Mouse (Mus musculus): ENCODE measurements around the gene Gm45062. TPM values are rescaled to one million over a fixed set of nuclear protein-coding genes. Genes with fewer than 3 reads are reported as not detected.
"Not testable (repeated sequence)": the region's sequence is repeated elsewhere in the genome, so short reads cannot be mapped to it uniquely, and the experiment has no call there.

The Gm45062 gene
- total RNA-seq, 2 experiments from 2014 or later = 1.4 to 2.1 TPM

DNA sequence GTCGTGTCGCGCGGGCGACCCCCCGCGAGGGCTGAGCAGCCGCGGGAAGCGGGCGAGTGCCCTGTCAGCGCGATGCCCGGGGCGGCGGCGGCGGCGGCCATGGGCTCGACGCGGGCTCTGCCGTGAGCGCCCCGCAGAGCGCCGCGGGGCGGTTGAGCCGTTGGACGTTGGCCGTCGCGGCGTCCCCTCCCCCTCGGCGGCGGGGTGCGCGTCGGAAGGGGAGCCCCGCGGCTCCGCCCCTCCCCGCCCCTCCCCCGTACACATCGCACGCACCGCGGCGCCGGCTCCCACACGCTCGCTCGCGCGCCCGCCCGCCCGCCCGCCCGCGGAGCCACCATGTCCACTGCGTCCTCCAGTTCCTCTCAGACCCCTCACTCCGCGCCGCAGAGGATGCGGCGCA, 250.3 kb downstream of the Gm45062 start, which contains the start of gene Glcci1:
Gene Glcci1, plus strand, starts transcription at position 50 of the 400 bp plus-strand sequence.
- peak; percentile 84 for DNase-seq

DNA sequence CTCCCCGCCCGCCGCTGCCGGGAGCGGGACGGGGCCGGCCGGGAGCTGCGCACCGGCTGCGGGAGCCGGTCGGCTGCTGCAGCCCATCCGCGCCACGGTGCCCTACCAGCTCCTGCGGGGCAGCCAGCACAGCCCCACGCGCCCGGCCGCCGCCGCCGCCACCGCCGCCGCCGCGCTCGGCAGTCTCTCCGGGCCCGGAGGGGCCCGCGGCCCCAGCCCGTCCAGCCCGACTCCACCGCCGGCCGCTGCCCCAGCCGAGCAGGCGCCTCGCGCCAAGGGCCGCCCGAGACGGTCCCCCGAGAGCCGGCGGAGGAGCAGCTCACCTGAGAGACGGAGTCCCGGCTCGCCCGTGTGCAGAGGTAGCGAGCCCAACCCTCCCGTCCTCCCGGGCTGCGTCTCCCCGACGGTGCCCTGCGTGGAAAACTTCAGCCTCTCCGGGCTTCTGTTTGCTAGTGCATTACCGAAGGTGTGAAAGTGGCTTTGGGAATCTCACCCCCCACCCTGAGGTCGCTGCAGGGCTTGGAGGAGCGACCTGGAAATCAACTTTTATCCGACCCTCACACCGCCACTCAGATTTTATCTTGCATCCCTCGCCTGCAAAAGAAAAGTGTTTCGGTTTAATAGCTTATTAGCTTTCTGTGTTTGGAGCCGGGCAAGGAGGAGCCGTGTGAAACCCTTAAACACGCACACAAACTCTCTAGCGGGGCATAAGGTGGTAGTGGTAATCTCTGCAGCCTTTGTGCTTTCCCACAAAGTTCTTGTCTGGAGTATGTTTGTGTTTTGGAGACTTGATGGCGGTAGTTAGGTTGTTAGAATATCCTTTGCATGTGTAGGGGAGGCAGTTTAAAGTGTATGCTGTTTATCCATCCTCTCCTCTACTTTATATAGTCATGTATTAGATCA, 251.0 kb downstream of the Gm45062 start:
- peak; percentile 62 for DNase-seq

DNA sequence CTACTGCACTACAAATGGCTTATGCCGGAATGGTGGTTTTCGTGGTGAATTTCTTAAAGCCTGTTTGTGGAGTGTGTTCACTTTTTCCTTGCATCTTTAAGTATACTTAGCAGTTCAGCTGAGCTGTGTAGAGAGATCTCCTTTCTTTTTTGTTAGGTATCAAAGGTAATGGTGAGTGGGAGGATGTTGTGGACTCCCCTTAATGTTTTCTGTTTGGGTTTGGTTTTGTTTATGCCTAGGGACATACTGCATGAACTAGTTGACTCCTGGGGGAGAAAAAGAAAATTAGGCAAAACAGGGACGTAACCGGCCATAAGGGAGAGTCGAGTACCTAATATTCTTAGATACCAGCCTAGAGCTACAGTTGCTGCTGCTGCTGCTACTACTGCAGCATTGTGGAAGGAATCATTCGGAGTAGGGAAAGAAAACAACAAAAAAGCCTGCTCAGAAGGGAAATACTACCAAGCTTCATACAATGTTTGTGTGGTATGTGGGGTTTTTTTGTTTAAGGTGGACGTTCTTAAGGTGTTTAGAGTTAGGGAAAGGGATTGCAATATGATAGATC, 251.7 kb downstream of the Gm45062 start:
- DNase-seq = no peak

DNA sequence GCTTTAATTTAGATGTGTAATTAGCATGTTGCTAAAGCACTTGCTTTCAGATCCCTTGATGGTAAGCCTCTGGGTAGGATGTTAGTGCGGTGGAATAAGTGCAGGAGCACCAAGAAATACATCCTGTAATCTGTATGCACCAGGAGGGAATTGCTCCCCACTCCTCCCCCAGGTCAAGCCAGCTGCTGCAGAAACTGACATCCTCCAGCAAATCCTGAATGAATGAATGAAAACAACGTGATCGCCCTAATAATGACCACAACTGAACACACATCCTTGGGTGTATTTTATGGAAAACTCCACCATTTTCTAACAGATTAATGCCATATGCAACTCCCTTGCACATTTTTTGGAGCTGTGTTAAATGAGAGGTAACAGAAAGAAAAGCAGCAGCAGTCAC, 252.2 kb downstream of the Gm45062 start:
- no peak for DNase-seq

DNA sequence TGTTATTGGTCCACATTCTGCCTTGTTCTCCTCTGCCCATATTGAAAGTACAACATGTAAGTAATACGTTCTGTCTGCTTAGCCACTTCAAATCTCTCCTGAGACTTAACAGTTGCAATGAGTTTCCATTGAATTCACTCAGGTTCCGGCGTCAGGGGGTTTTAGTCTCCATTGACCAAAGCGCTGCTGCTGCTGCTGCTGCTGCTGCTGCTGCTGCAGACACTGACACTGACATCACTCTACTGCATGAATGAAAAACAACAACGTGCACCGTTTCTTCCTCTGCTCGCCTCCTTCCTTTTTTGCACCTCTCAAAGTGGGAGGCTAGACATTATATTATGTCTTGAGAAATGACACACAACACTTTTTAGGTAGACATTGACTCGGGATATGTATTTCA, 253.2 kb downstream of the Gm45062 start:
- DNase-seq = no peak

DNA sequence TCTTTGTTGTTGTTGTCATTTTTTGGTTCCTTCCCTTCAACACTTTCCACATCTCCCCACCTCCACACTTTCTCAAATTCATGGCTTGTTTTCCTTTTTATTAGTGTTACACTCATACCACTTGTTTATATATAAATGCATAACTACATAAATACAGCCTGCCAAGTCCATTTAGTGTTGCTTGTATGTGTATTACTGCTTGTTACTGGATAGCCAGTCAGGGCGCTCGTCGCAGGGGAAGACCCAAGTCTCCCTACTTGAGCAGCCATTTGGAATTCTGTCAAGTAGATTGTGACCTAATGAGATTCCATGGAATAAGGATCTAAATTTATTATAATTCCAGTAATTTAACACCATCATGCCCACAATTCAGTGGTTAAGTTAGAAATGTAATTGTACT, 260.4 kb downstream of the Gm45062 start:
- DNase-seq = no peak

DNA sequence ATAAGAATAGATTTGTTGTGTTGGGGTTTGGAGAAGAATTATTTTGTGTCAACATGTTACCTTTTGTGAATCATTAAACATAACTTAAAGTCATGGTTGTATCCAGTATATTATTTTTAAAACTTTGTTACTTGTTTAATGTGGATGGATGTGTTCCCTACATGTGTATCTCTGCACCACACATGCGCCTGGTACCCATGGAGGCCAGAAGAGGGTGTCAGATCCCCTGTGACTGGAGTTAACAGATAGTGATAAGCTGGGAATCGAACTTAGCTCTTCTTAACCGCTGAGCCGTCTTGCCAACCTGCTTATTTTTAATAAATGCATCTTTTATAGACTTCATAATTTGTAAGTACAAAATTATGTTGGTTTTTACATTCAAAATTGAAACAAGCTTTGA, 262.0 kb downstream of the Gm45062 start:
- DNase-seq = no peak

DNA sequence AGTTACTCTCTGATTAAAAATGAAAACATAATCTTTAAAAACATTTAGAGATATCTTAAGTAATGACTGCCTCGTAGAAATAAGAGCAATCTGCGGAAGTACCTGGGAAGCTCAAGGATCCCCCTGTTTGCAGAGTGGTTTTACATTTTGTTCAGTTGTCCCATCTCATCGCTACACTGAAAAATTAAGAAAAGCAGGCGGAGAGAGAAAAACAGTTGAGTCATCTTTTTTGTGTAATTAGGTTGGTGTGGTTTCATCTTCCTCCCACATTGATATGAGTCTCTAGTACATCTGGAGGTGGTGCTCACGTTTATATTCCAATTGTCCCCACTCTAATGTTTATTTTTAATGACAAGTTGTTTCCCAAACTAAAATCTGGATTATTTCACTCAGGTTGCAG, 265.5 kb downstream of the Gm45062 start:
- DNase-seq = no peak

DNA sequence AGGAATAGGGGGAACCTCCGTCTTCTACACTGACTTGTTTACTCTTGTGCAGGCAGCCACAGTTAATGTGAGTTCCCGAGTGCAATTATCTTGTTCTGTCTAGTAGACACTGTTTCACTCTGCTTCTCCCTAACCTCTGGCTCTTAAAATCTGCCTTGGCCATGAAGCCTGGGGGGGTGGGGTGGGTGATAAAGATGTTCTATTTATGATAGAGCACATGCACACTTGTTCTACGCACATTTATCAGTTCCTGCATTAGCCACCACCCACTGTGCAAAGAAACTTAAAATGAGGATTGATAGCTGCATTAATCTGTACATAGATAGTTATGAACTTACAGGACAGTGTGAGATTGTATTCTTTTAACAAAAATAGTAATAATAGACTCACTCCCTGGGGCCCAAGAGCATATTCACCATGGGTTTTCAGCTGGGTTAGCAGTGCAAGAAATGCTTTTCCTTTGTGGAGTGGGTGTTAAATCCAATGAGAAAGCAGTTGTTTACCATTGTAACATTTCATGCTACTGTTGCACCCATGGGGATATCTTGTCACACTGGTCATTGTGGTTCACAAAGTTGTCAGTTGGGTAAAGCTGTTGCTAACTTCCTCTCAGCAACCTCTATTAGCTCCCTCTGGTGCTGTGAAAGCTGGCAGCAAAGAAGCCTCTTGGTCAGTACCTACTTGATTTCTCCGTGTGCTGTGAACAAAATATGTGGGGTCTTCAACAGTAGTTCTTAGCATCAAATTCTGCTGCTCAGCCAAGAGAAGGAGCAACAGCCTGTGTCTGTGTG, 272.0 kb downstream of the Gm45062 start:
- no peak for DNase-seq

DNA sequence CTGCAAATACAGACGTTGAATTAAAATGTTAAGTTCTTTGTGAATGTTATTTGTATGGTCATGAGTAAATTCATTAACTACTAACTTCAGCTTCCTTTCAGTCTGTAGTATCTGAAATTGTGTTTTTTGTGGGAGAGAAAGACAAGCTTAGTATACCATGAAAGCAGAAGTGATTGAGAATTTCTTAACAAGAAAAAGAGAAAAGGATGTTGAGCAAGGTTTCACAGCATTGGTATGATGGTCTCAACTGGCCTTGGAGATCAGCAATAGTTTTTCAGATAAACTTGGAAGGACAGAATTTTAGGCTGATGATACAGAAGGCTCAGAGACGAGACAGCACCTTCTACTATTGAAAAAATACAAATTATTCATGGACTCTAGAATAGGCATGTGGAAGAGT, 277.7 kb downstream of the Gm45062 start:
- no peak for DNase-seq

DNA sequence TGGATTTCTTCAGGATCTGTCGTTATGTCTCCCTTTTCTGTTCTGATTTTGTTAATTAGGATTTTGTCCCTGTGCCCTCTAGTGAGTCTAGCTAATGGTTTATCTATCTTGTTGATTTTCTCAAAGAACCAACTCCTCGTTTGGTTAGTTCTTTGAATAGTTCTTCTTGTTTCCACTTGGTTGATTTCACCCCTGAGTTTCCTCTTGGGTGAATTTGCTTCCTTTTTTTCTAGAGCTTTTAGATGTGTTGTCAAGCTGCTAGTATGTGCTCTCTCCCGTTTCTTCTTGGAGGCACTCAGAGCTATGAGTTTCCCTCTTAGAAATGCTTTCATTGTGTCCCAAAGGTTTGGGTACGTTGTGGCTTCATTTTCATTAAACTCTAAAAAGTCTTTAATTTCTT, 282.3 kb downstream of the Gm45062 start:
- DNase-seq = not testable (repeated sequence)

DNA sequence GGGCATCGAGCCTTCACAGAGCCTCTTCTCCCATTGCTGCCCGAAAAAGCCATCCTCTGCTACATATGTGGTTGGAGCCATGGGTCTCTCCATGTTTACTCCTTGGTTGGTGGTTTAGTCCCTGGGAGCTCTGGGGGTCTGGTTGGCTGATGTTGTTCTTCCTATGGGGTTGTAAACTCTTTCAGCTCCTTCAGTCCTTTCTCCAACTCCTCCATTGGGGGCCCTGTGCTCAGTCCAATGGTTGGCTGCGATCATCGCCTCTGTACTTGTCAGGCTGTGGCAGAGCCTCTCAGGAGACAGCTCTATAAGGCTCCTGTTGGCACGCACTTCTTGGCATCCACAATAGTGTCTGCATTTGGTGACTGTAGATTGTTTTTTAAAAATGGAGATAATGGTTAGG, 285.6 kb downstream of the Gm45062 start:
- DNase-seq = no peak

DNA sequence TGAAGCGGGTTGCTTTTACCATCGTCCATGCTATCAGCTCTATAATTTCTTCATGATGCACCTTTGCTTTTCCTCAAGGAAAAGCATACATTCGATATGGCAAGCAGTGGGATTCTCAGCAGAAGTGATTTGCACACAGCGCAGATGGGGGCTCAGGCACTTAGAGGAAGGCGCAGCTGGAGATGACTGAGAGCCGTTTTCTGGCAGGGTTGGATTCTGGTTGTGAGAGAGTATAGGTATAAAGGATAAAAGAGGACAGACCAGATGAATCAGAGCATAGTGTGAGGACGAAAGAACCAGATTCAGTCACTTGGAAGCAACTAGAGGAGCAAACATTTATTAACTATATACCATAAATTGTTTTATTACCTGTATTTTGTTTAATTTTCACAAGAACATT, 286.5 kb downstream of the Gm45062 start:
- no peak for DNase-seq

DNA sequence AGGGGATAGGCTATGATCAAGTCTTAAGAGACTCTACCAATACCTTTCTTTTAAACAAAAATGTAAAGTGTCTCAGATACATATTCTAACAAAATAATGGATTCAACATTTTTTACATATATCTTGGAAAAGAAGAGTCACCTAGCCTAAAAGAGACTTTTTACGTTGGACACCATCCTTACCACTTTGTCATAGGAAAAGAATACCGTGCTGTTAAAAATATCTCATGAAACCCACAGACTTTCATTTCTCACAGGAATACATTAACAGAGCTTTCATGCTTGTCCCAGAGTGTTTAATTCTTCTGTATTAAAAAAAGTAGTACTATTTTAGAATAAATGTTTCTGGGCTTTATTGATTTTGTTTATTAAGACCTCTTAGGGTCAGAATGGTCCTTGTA, 291.9 kb downstream of the Gm45062 start:
- no peak for DNase-seq

DNA sequence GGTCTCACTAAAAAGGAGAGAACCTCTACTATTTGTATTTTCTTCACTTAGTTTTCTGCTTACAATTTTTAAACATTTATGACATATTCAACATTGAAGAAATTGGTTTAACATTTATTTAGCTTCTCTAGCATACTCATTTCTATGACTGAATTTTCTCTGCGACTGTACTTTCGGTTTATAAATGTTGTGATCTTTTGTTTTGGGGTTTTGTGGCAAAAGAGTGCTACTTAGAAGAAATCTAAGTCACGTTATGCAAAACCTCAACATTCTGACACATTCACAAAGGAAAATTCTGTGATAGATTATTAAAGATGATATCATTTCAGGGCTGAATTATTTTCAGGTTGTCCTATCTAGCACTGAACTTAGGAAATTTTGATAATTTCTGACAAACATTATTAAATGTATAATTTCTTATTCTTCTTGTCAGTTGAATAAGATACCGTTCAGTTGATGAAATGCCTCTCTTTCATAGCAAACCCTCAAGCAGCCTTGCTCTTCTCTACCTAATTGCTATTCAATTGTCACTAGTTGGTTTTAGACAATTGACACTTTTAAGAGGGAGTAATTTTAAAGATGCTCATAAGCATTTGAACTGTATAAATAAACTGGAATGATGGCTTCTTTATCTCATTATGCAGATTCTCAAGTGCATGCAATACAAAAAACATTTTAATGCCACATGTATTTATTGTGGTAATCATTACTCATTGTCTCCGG, 297.8 kb downstream of the Gm45062 start:
- DNase-seq = no peak

DNA sequence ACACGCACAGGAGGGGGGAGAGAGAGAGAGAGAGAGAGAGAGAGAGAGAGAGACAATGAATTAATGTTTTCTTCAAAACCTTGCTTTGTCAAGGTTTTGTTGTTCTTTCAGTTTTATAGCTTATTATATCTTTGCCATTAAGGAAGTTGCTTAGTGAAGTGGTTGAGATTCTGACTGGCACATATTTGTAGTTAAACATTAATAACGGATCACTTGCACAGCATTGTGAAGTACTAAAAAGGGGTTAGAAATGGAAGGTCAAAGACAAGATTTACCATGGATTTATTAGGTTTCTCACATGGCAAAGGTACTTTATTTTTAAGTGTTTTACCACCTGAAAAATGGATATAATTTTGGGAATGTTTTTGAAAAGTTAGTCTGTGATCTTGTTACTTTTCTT, 301.4 kb downstream of the Gm45062 start:
- no peak for DNase-seq

DNA sequence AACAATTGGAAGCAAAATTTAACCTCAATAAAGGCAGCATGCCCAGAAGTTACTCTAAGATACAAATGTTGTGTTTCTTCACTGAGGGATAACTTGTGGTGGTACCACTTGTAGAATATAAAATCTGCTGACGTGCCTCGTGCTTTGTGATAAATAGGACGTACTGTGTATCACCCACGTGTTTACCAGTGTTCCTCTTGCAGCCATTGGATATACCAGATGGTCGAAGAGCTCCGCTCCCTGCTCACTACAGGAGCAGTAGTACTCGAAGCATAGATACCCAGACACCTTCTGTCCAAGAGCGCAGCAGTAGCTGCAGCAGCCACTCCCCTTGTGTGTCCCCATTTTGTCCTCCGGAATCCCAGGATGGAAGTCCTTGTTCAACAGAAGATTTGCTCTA, 323.1 kb downstream of the Gm45062 start:
- no peak for DNase-seq

DNA sequence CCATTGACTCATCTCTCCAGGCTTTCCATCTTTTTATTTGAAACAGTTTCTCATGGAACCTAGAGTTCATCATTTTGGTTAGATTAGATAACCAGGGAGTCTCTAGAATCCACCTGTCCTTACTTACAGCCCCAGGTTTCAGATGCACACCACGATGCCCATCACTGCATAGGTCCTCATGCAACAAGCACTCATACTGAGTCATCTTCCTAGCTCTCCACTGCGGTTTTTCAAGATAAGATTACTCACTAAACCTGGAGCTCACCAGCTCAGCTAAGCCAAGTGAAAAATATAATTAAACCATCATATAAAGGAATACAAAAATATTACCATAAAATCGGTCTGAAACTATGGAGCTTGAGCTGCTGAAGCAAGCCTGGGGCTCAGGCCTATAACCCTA, 324.6 kb downstream of the Gm45062 start:
- DNase-seq = no peak

DNA sequence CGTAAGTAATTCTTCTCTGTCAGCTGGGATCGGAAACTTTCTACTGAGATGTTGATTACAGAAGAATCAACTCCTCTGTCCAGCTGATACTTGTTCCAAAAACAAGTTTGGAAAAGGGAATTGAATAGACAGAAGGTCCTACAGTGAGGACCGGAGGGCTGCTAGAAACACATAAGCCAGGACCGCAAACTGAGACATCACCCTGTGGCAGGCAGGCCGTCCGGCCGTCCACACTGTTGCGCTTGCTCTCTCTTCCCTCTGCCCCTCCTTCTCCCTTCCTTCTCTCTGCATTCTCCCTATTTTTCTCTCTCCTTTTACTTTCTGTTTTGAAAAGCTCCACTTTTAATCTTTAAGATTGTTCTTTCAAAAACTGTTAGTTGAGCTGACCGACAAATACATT, 332.4 kb downstream of the Gm45062 start:
- no peak for DNase-seq

DNA sequence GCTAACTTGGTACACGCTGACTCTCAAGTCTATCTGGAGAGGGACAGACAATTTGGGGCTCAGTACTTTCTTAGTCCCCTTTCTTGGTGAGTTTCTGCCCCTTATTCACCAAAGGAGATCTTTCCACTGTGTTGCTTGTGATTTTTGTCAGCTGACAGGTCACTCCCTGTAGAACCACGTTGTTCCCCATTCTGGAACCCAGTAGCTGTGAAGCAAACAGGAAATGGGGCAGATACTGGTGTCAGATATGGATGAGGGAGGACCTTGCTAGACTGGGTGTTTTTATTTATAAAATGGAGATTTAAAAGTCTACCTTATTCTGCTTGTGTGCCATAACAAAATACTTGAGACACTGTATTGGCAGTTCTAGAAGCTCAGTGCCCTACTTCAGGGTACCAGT, 358.1 kb downstream of the Gm45062 start:
- no peak for DNase-seq

DNA sequence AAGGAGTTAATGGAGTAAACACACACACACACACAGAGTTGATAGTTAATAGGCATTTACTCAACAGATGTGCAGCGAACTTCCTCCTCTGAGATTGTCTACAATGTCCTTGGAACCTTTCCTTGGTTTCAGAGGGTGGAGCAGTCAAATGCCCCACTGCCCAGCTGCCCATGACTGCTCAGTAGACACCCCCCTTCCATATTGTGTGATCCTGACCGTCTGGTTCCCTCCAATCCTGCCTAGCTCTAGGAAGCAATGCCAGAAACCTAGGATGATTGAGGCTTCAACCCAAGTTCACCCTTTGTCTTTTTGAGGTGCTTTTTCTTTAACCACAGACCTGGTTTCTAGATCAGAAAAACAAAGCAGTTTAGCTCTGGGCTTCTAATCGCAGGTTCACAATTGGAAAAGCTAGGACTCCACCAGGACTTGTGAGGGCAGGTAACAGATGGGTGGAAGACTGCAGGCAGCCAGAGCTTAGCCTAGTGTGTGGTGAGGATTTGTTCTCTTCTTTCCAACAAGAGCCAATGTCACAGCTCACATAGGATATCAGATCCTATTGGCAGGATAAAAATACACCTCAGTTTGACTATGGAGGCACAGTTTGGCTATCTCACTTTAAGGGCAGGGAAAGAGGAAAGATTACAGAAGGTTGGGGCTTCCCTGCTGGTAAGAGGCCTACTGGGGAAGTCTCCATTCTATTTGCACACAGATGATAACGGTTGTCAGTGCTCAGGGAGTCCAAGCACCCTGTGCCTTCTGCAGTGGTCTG, 360.5 kb downstream of the Gm45062 start:
- DNase-seq = no peak

DNA sequence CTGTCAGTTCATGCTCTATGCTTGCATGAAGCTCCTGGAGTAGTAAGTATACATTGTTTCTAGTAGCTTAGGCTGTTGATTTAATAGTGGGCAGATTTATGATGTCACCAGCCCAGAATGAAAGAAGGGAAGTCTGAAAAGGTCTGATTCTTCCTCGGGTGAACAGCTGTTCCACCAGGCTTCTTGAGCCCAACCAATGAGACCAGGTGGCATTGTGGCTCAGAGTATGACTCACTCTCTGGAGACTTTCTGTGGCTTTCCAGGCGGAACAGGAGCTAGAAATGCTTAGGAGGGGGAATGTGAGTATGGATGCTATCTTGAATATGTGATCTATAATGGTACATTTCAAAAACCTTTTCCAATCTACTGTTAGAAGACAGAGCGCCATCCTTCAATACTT, 363.8 kb downstream of the Gm45062 start:
- DNase-seq = no peak

Data from adrenal gland, postnatal 10 days (tissue).